Mouse (Mus musculus): ENCODE measurements around the gene Tescl. TPM values are rescaled to one million over a fixed set of nuclear protein-coding genes. Genes with fewer than 3 reads are reported as not detected.

Gene Tescl
- polyA plus RNA-seq, 1 experiment, result not detected

DNA sequence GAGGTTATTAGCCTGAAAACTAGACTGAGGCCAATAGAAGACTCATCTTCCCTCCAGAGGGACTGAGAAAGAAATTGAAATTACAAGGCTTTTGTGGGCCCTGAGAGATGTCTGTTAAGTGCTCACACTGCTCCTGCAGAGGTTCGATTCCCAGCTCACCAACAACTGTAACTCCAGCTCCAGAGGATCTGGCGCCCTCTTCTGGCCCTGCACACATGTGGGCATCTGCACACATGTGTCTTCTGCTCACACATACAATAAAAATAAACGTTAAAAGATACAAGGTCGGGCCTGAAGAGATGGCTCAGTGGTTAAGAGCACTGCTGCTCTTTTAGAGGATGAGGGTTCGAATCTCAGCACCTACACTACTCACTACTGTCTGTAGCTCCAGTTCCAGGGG lies 12.7 kb upstream of the Tescl start:
- WGBS, result 71% methylated on average over 5 of the region's 5 CpGs
- TF ChIP-seq POLR2A (IDR thresholded peaks at IDR 0.05; ENCODE audit: insufficient read depth, low read depth, low read length) (no peak), CTCF (IDR thresholded peaks at IDR 0.05; ENCODE audit: insufficient read depth, low read depth, low read length) (no peak)
- Histone ChIP-seq H3K4me3 (ENCODE audit: insufficient read depth, low read depth, low read length) (no peak overlapping the region), H3K4me1 (ENCODE audit: control insufficient read depth, insufficient read depth, low read length) (no peaks in the 10 kb centered on the region), H3K27ac (ENCODE audit: insufficient read depth, low read depth, low read length) (no peak overlapping the region)

DNA sequence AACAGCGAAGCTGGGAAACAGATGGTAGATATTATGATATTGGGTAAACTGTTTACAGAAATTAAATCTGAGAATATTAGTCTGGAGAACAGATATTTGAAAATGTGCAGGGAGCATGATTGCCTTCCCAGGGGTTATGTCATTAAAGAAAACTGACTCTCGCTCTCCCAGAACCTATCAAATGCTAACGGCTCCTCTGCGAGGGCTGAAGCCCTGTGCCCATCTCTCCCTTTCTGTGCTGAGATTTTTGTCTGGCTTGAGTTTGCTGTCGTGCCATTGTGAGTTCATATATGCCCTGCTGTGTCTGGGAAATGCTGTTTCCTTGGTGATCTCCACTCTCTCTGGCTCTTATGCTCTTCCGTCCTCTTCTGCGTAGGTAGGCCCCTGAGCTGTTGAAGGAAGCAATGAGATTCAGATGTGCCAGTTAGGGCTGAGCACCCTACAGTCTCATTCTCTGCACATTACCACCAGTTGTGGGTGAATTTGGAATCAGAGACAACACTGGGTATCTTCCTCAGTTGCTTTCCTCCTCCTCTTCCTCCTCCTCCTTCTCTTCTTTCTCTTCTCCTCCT lies 10.1 kb upstream of the Tescl start:
- 61% methylated on average over 7 of the region's 7 CpGs for WGBS
- Histone ChIP-seq H3K4me1 (ENCODE audit: control insufficient read depth, insufficient read depth, low read length) (no peaks in the 10 kb centered on the region), H3K4me3 (ENCODE audit: insufficient read depth, low read depth, low read length) (no peak overlapping the region), H3K27ac (ENCODE audit: insufficient read depth, low read depth, low read length) (no peak overlapping the region)
- TF ChIP-seq POLR2A (IDR thresholded peaks at IDR 0.05; ENCODE audit: insufficient read depth, low read depth, low read length) (no peak), CTCF (IDR thresholded peaks at IDR 0.05; ENCODE audit: insufficient read depth, low read depth, low read length) (no peak)

DNA sequence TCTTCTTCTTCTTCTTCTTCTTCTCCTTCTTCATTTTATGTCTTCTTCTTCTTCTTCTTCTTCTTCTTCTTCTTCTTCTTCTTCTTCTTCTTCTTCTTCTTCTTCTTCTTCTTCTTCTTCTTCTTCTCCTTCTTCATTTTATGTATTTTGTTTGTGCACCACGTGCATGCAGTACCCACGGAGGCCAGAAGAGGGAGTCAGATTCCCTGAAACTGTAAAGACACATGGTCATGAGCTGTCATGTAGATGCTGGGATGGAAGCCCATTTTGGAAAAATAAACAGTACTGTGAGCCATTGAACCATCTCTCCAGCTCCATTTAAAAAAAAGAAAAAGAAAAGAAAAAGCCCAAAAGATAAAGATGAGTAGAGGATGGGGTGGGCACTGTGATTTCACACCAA lies 4.5 kb upstream of the Tescl start:
- Histone ChIP-seq H3K27ac (ENCODE audit: insufficient read depth, low read depth, low read length) (no peak overlapping the region), H3K4me1 (ENCODE audit: control insufficient read depth, insufficient read depth, low read length) (no peaks in the 10 kb centered on the region; the same call in 1 of the 2 replicates), H3K4me3 (ENCODE audit: insufficient read depth, low read depth, low read length) (no peak overlapping the region)
- TF ChIP-seq CTCF (IDR thresholded peaks at IDR 0.05; ENCODE audit: insufficient read depth, low read depth, low read length), result no peak
- no peak for TF ChIP-seq POLR2A (IDR thresholded peaks at IDR 0.05; ENCODE audit: insufficient read depth, low read depth, low read length)
- 40% methylated on average over 2 of the region's 2 CpGs for WGBS

DNA sequence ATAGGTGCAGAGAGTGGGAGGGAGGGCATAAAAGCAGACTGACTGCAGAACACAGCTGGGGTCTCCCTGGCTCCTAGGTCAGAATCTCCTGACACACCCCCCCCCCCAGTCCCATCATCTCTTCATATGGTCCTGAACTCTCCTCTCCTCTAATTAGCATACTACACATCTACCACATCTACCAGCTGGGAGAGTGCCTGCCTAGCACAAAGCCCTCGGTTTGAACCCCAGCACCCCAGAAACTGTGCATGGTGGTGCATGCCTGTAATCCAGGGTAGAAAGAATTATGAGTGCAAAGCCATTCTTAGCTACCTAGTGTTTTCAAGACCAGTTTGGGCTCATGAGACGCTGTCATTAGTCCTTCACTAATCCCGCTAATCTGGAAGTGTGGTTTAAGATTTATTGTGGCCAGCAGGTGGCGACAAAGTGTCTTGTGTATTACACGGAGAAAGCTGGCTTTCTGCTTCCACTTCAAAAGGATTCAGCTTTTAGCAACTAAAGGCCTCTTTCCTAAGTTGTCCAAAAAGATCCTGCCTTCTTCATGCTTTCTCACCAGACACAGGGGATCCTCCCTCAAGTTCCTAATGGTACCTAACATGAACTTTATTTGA lies 2.1 kb upstream of the Tescl start:
- Histone ChIP-seq H3K27ac (ENCODE audit: insufficient read depth, low read depth, low read length) (no peak overlapping the region), H3K4me3 (ENCODE audit: insufficient read depth, low read depth, low read length) (no peak overlapping the region), H3K4me1 (ENCODE audit: control insufficient read depth, insufficient read depth, low read length) (no peaks in the 10 kb centered on the region; the same call in 1 of the 2 replicates)
- TF ChIP-seq POLR2A (IDR thresholded peaks at IDR 0.05; ENCODE audit: insufficient read depth, low read depth, low read length) (no peak), CTCF (IDR thresholded peaks at IDR 0.05; ENCODE audit: insufficient read depth, low read depth, low read length) (no peak)
- WGBS, result 11% methylated on average over 5 of the region's 5 CpGs

DNA sequence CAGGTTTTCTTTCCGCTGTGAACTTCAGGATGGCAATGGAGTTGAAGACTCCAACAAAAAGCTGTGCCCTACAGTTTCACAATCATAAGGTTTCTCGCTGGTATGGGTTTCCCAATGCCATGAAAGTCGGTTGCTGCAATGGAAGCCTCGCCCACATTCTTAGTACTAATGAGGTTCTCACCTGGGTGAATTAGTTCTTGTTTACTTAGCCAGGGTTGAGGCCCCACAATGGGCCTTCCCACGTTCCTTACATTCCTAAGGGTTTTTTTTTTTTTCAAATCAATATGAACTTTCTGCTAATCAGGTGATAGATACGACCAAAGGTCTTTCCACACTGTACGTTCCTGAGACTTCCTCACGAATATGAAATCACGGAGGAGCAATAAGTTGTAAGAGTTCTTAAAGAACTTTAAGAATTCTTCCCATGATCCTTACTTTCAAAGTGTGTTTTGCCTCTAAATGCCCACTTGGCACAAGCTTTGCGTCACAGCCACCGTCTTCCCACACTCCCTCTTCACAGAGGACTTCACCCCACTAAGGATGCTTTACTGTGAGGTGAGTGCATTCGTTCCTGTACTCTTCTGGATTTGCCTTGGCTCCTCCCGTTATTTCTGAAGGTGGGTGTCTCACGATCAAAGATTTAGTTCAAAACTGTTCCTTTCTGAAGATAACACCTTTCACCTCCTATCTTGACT lies 6.3 kb downstream of the Tescl start:
- Histone ChIP-seq H3K27ac (ENCODE audit: insufficient read depth, low read depth, low read length) (no peak overlapping the region), H3K4me3 (ENCODE audit: insufficient read depth, low read depth, low read length) (no peak overlapping the region), H3K4me1 (ENCODE audit: control insufficient read depth, insufficient read depth, low read length) (peaks cover 11% of the 10 kb centered on the region)
- no peak for TF ChIP-seq POLR2A (IDR thresholded peaks at IDR 0.05; ENCODE audit: insufficient read depth, low read depth, low read length)
- no peak for TF ChIP-seq CTCF (IDR thresholded peaks at IDR 0.05; ENCODE audit: insufficient read depth, low read depth, low read length)
- WGBS, result 91% methylated on average over 14 of the region's 14 CpGs

DNA sequence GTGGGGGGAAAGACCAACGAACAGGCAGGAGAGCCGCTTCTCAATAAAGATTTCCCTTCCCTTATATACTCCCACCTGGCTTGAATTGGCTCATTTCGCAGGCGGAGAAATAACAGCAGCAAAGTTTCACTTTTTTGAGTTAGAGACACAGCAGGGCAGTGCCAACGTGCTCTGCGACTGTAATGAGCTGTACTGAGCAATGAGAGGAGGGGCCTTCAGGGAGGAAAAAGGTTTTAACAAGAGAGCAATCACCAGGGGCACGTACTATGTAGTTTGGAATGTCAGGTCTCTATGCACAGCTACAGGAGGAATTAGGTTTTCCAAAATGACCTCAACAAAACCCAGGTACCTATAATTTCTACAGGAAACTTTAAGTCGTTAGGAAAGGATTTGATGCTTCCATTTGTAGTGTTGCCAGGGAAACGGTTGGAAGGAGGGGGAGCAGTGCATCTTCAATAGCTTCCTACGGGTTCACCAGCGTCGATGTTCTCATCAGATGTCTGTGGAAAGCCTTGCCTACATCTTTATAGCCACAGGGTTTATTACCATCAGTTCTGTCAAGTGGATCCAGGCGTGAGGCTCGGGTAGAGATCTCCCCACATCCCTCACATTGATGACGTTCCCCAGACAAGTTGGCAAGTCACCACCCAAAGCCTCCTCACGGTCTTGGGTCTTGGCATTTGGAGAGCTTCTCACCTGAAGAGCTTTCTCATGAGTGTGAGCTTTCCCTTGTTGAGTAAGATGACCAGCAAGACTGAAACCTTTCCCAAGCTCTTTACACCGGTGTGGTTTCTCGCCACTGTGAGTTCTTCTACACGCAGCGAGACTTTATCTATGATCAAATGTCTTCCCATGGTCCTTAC lies 7.2 kb downstream of the Tescl start:
- TF ChIP-seq POLR2A (IDR thresholded peaks at IDR 0.05; ENCODE audit: insufficient read depth, low read depth, low read length), result no peak
- TF ChIP-seq CTCF (IDR thresholded peaks at IDR 0.05; ENCODE audit: insufficient read depth, low read depth, low read length), result no peak
- peak overlapping the region; percentile 25; the same call in 1 of the 2 replicates for H3K4me3 ChIP-seq (ENCODE audit: insufficient read depth, low read depth, low read length)
- H3K27ac ChIP-seq (ENCODE audit: insufficient read depth, low read depth, low read length), result peak overlapping the region; percentile 38; the same call in 1 of the 2 replicates
- H3K4me1 ChIP-seq (ENCODE audit: control insufficient read depth, insufficient read depth, low read length), result peaks cover 11% of the 10 kb centered on the region
- 33% methylated on average over 20 of the region's 20 CpGs for WGBS

DNA sequence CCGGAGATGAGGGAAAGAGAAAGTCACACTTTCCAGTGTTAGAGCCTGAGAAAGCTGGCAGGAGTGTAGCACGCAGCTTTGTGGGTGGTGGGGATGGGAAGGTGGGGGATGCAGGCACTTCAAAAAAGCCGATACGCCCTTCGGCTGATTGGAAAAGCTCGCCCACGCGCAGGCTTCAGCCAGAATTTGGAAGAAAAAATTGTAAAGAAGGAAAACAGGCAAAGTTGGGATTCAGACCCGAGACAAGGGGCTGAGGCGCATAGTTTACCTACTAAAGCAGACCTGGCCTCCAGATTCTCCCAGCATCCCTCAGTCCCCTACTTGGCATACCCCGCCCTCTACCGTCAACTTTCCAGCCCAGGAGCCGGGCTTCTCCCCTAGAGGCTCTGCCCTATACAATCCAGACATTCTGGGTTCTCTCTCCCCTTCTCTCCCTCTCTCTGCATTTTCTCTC lies 8.0 kb downstream of the Tescl start:
- Histone ChIP-seq H3K4me1 (ENCODE audit: control insufficient read depth, insufficient read depth, low read length) (peaks cover 11% of the 10 kb centered on the region), H3K27ac (ENCODE audit: insufficient read depth, low read depth, low read length) (0 out of 2 replicates have a peak overlapping the region, but pooled peaks have one; percentile 15), H3K4me3 (ENCODE audit: insufficient read depth, low read depth, low read length) (peak overlapping the region; percentile 25)
- no peak for TF ChIP-seq CTCF (IDR thresholded peaks at IDR 0.05; ENCODE audit: insufficient read depth, low read depth, low read length)
- no peak for TF ChIP-seq POLR2A (IDR thresholded peaks at IDR 0.05; ENCODE audit: insufficient read depth, low read depth, low read length)
- WGBS, result 3% methylated on average over 13 of the region's 13 CpGs

DNA sequence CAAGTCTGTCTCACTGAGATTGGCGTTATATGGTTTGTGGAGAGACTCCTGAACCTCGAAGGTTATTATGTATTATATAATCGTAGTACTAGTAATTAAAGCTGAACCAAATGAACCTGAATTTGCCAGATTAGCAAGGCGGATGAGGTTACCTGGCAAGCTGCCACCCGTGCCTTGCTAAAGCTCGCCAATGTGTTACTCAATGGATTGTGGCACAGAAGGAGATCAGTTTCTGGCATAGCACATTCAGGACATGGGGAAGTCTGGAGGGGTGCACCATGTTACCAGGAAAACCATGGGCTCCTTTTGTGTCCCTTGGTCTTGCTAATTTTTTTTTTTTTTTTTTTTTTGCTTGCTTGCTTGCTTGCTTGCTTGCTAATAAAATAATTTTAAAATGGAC lies 8.5 kb downstream of the Tescl start:
- Histone ChIP-seq H3K27ac (ENCODE audit: insufficient read depth, low read depth, low read length) (0 out of 2 replicates have a peak overlapping the region, but pooled peaks have one; percentile 15), H3K4me3 (ENCODE audit: insufficient read depth, low read depth, low read length) (no peak overlapping the region), H3K4me1 (ENCODE audit: control insufficient read depth, insufficient read depth, low read length) (peaks cover 11% of the 10 kb centered on the region)
- 22% methylated on average over 6 of the region's 6 CpGs for WGBS
- TF ChIP-seq CTCF (IDR thresholded peaks at IDR 0.05; ENCODE audit: insufficient read depth, low read depth, low read length), result no peak
- TF ChIP-seq POLR2A (IDR thresholded peaks at IDR 0.05; ENCODE audit: insufficient read depth, low read depth, low read length), result no peak

All from olfactory bulb, adult 2 months (tissue).